Mouse (Mus musculus) CD4-positive, CD25-positive, alpha-beta regulatory T cell, adult 4 months (primary cell): ENCODE data around the gene Slc6a9. TPM values are rescaled to one million over a fixed set of nuclear protein-coding genes. Genes with fewer than 3 reads are reported as not detected.

Source experiments
- ATAC-seq: one replicate; pipeline ENCODE4 v1.8.0; 2017
- polyA plus RNA-seq, 2 experiments: library from polyadenylated mRNA; unstranded; fragments of 100-300 nt; shearing (Covaris generic); gene quantifications; one replicate each; pipeline ENCODE4 v1.2.1; 2017

Slc6a9 gene
- polyA plus RNA-seq, 2 experiments from 2014 or later, result 1.0 TPM; not detected in 1

DNA sequence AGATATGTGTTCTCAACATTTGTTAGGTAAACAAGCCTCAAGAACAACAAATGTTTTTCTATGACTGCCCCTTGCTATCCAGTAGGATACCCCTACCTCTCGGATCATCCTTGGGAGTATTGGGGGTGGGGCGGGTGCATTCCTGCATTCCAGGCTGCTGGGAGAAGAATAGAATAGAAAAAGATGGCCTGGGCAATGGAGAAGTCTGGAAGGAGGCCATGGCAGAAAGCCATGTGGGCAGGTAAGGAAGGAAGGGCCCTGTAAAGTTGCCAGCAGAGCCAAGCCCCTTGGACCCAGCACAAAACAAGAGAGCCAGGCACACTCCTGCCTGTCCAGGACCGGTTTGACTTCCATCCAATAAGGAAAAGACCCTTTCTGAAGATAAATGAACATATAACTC is 79.1 kb downstream of the Slc6a9 start:
- ATAC-seq, result no peak

- no peak for ATAC-seq
These were observed 79.7 kb downstream of the Slc6a9 start for GRCm38 (mm10) chr4:117914031-117914430.

DNA sequence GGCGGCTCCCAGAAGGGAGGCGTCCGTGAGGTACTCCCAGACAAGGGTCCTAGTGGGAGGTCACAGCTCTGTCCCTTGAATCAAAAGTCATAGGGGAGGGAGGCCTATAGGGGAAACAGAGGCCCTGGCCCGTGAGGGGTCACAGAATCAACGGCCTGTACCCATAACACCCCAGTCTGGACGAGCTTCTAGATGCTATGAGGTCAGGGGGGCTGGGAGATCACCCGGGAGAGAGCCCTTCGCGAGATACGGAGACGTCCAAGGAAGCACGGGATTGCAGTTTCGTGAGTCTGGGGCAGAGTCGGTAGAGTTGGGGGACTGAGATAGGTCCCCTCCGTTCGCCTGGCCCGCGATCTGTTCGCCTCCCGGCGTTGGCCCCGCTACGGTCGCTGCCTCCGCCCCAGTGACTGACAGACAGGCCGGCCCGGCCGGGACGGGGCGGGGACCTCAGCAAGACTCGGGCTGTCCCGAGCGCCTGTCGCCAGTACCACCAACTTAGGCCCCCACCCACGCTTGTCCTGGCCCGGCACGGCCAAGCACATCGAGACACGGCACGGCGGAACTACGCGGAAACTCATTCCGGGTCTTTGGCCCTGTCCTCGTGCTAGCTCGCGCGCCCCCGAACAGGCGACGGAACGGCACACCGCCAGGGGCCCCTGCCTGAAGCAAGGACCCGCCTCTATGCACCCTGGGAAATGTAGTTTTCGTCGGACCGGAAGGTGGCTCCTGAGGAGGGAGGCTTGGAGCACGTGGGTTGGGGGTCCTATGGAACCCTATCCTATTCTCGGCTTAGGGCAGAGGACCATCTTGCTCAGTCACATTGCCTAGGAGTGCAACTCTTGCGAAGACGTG is 80.5 kb downstream of the Slc6a9 start, which contains the start of gene Ipo13:
TSS of gene Ipo13 (minus strand) at position 409 of the 852 bp plus-strand sequence.
- ATAC-seq, result peak; percentile 96

DNA sequence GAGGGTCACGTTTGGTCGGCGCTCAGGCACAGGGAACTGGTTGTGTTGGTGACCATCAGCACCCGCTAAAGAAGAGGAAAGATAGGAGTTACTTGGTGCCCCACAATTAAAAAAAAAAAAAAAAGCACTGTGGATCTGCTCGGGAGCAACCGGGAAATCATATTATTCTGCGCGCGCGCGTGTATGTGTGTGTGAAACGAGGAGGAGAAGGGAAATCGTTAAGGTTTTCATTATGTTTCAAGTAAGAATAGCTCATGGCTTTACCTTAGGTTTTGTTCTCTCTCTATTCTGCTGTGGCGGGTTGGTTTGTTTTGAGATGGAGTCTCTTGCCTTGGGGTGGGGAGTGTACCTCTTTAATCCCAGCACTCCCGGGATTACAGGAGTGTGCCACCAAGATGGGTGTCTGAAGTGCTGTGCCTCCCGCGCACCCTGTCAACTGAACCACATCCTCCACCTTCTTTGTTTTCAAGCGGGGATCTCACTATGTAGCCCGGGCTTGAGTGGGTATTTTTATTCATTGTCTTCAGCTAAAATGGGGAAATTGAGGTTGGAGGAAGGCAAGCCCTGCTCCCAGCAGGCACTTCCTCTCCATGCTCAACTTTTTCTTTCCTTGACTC is 81.3 kb downstream of the Slc6a9 start:
- ATAC-seq, result peak; percentile 6

DNA sequence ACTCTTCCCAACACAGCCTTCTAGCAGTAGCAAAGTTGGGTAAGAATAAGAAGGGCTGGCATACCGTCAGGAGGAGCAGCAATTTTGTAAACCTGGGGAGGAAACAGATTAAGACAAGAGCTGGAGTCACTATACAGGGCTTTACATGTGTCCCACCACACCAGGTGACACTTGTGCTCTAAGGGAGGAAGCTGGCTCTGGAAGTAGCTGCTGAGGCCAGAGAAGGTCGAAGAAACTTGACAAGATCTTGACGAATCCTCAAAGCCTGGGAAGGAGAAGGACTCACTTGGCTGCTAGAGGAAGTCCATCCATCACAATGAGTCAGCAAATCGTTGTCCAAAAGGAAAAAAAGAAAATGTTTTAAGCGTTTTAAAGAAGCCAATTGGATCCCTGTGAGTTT is 82.1 kb downstream of the Slc6a9 start:
- ATAC-seq, result no peak

- no peak for ATAC-seq
These were observed 83.1 kb downstream of the Slc6a9 start for GRCm38 (mm10) chr4:117917402-117917801.

- no peak for ATAC-seq
These were observed 83.5 kb downstream of the Slc6a9 start for GRCm38 (mm10) chr4:117917847-117918246.

DNA sequence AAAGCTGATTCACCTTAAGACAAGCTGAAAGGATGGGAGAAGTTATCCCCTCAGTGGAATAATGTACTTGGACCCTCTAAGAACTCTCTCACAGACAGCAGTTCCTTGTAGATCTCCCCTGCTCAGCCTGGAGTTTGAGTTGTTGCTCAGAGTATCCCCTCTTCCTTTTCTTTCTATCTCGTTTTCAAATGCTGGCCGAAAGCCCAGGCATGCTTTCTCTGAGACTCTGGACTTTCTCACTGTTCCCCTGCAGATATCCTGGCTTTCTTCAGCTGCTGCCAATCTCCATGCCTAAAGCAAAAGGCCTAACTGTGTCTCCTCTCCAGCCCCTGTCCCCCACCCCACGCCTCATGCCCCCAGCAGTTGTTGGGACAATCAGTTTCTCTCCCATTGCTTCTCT is 84.0 kb downstream of the Slc6a9 start:
- no peak for ATAC-seq

GRCm38 (mm10) chr4:117918762-117919161 is 84.5 kb downstream of the Slc6a9 start:
- no peak for ATAC-seq

DNA sequence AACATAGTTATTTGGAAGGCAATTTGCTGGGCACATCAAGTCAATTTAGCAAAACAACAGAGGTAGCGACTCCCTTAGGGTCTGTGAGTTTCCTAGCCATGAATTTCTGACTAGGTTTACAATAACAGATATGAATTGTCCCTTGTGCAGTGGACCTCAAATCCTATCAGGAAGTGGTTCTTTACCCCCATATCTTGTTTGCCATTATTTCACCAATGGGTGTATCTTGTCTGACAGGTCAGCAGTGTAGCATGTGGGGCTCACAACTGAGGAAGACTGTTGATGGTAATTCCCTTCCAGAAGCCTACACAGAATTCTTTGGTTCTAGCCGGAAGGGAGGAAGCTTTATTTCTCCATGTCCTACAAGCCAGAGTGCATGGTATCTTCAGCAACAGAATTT is 87.1 kb downstream of the Slc6a9 start:
- no peak for ATAC-seq

DNA sequence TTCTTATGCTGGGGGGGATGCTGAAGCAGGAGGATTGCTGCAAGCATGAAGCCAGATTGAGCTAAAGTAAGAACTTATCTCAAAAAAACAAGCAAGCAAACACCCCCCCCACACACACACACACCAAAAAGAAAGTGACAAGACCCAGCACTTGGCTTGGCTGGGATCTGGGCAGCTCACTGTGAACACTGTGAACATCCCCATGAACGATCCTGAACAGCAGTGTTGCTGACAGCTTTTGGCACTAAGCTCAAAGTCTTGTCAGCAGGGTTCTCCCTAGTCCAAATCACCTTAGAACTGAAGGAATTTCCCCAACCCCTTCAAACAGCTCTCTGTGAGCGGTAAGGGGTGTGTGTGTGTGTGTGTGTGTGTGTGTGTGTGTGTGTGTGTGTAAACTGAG is 89.1 kb downstream of the Slc6a9 start:
- no peak for ATAC-seq

Other genes starting within 250 kb of the Slc6a9 start
- 10 to 100 TPM; 25.0 to 31.5 TPM for gene Dmap1, start 152.2 kb upstream of the Slc6a9 start, polyA plus RNA-seq
- gene Gm12845, start 110.1 kb upstream of the Slc6a9 start, polyA plus RNA-seq, result not detected
- gene Klf17, start 68.9 kb upstream of the Slc6a9 start, polyA plus RNA-seq, result not detected
- not detected for gene Ccdc24, start 38.1 kb downstream of the Slc6a9 start, polyA plus RNA-seq
- not detected for gene B4galt2, start 49.0 kb downstream of the Slc6a9 start, polyA plus RNA-seq
- gene Atp6v0b, start 52.8 kb downstream of the Slc6a9 start, polyA plus RNA-seq, result 10 to 100 TPM; 91.3 to 92.4 TPM
- 10 to 100 TPM; 33.3 to 40.3 TPM for gene Dph2, start 57.5 kb downstream of the Slc6a9 start, polyA plus RNA-seq
- 10 to 100 TPM; 15.7 to 21.2 TPM for gene Ipo13, start 80.5 kb downstream of the Slc6a9 start, polyA plus RNA-seq
- gene Artn, start 95.3 kb downstream of the Slc6a9 start, polyA plus RNA-seq, result not detected